Mouse (Mus musculus) left cerebral cortex, postnatal 25 days (tissue): ENCODE data around the gene Corin. TPM values are rescaled to one million over a fixed set of nuclear protein-coding genes. Genes with fewer than 3 reads are reported as not detected.

Experiments used
- DNase-seq, 2 experiments: peaks; one replicate each; pipeline ENCODE4 v3.0.0; 2022; ENCODE audit warnings: low spot score in 2 of 2, mixed read lengths in 1 of 2
- intact Hi-C: fragments of 180-260 bp; cut with DNase I; formaldehyde crosslinking; loops from one replicate; pipeline ENCODE4 v1.15.1; 2025
- total RNA-seq, 2 experiments: library from RNA; stranded (reverse); gene quantifications; 2 replicates each; pipeline ENCODE4 v1.2.3; 2021

Gene Corin
- under 1 TPM; 0.18 to 0.25 TPM for total RNA-seq

DNA sequence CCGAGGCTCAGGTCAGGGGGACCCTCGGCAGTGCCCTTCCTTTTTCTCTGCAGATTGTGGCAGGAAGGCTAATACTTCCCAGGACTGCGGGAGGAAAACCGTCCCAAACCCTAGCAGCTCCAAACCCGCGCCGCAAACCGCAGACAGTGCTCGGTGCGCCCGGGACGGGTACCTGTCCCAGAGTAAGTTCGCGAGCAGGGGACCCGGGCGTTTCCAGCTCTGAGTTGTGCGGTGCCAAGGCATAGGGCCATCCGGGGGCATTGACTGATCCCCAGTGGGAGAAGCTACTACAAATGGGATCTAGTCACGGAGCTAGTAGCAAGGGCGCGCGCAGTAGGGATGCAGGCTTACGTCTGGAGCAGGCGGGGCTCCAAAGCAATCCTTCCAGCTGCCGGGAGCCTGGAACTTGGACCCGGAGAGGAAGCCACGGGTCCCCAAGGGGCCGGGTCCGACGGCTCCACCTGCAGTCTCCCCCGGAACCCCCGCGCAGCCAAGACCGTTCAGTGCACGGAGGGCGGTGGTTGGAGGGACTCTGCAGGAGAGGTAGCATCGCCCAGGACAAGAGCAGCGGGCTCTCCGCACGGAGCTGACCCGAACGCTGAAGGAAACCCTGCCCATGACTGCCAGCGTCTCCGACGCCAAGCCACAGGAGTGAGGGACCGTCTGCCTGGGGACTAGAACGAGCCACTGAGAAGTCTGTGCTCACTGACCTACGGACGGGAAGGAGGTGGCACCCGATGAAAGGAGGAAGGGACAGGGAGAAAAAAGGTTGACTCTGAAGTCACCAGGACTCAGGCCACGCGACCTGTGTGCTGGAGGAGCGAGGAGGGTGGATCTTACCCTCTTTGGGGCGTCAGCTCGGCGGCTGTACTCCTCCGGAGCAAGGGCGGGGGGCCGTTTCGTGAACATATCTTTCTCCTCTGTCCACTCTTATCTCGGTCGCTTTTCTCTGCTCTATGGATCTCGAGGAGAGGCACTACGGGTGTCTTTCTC lies at the start of gene Corin:
Corin (minus strand) TSS at position 943 of the 993 bp plus-strand sequence.
- no peak for DNase-seq
- intact Hi-C loops = loop anchor here (2.0 kb wide), 1 partner anchor 153 kb away; no protein-coding TSS in a partner anchor

GRCm38 (mm10) chr5:72551209-72551608 lies 46.9 kb upstream of the Corin start:
- intact Hi-C loops = no loop called here
- DNase-seq = no peak

GRCm38 (mm10) chr5:72528896-72529295 lies 24.6 kb upstream of the Corin start:
- DNase-seq = no peak
- intact Hi-C loops = no loop called here

GRCm38 (mm10) chr5:72513808-72514207 lies 9.5 kb upstream of the Corin start:
- intact Hi-C loops = no loop called here
- DNase-seq = no peak

GRCm38 (mm10) chr5:72505740-72506139 lies 1.5 kb upstream of the Corin start:
- peak; percentile 23 to 72 for DNase-seq
- intact Hi-C loops = loop anchor here (2.0 kb wide), 1 partner anchor 155 kb away; no protein-coding TSS in a partner anchor

DNA sequence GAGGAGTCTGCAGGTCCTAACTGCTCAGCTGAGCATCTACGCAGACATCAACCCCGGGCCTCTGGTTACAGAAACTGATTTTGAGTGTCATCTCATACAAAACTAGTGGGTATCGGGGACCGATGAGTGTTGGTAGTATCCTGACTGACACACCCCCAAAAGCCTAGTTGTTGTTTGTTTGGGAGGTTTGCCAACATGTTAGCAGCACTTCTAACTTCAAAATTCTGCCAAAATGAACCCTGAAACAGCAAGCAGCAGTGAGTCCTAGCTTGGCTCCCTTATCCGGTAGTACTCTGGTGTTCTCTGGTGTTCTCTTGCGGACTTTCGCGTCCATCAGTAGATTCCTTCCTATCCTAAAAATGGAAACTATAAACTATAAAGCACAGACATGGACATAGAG lies 1.5 kb downstream of the Corin start:
- intact Hi-C loops = no loop called here
- DNase-seq = no peak

DNA sequence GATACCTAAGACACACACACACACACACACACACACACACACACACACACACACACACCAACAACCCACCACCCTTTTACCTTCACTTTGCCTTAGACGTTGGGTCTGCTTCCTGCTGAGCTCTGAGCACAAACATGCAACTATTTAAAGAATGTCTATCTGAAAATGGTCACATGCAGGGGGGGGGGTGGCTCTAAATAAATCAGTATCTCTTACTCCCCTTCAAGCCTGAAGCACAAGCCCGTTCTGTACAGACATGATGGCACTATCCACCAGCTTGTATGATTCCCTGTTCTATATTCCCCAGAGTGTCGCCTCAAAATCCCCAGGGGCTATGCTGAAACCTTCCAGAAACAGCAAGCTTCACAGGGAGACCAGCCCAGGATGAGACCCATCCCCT lies 2.5 kb downstream of the Corin start:
- DNase-seq = no peak
- intact Hi-C loops = no loop called here

DNA sequence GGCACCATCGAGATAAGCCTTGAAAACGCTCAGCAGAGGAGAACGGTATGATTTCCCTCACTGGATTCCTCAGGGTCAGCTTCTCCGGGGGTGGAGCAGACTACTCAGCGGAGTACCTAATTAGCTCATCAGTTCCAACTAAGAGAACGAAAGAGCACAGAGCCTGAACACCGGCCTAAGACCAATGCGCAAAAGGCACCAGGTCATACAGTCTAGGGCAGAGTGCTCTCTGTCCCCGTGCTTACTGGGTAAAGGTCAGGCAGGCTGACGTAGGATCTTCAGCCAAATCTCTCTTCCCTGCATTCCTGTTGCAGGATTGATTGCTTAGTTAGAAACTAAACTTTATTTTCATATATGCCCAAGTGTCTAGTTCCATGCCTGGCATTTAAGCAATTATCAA lies 6.0 kb downstream of the Corin start:
- intact Hi-C loops = no loop called here
- no peak for DNase-seq

DNA sequence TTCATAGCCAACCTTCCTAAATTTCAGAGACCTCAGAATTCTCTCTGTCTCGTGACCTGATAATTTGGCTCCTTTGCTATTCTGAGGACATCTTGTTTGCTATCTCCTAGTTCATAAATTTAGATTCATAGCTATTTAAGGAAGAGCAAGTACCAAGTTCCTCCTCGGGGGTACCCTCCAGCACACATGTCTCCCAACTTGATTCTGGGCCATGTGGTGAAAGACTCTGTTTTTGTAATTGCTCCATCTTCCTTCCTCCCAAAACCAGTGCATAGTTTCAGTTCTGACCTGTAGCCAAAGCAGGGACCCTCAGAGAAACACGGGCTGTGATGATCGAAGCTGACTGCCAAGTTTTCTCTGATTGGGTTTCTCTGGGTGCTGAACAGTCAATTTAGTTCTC lies 7.5 kb downstream of the Corin start:
- intact Hi-C loops = no loop called here
- no peak for DNase-seq

DNA sequence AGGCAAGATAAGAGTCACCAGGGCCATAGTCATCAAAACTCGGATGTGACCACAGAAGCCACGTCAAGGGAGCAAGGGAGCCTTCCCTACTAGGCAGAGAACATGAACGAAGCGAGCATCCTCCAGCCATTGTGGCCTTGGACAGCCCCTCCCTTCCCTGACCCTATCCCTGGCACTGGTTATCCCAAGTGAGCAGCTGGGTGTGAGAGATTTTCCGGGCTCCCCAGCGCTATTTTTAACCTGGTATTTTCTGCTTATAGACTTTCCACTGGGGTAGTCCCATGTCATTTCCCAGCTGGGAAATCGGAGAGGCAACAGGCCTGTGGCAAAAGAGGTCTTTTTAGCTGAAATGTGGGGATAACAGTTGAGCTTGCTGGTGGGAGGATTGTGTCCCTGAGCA lies 10.4 kb downstream of the Corin start:
- DNase-seq = no peak
- intact Hi-C loops = no loop called here

GRCm38 (mm10) chr5:72491232-72491631 lies 13.0 kb downstream of the Corin start:
- intact Hi-C loops = no loop called here
- DNase-seq = no peak

DNA sequence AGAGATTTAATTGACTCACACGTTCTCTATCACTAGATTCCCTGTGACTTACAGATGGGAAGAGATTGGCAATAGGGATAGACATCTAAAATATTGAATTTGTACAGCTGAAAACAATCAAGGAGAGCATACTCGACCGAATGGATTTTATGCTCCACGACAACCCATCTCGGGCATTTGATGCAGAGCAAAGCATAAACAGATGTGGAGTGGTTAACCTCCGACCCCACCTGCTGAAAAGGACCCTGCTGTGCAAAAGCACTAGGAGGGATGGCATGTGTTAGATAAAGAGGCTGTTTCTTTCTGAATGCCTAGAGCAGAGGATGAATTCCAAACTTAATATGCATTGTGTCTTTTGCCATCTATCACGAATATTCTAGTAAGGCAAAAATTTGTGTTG lies 23.8 kb downstream of the Corin start:
- no peak for DNase-seq
- intact Hi-C loops = no loop called here

DNA sequence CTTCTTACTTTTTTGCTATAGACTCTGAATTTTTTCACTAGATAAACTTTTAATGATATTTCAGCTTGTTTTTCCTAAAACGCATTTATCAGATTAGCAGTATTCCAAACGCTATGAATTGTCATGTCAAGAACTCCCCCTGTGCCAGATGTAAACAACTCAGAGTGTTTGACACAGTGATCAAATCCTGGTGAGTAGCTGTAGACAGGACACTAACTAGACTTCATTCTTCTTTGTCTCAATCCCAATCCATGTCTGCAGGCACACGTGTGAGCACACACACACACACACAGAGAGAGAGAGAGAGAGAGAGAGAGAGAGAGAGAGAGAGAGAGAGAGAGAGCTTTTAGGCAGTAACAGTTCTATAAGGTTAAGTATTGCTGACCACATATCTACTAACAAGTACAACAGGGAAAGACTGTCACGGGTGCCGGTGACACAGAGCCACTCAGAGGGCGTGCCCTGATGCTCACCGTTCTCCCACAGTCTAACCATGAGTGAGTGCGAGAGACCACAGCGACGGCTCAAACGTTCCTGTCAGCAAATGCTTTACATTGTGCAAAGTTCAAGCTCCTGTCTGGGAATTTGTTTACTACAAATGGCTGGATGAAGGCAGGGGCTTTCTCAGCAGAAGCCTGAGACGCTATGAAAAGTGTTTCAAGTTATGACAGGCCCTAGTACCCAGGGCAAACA lies 31.8 kb downstream of the Corin start:
- intact Hi-C loops = no loop called here
- no peak for DNase-seq

GRCm38 (mm10) chr5:72471746-72472145 lies 32.5 kb downstream of the Corin start:
- intact Hi-C loops = no loop called here
- peak; percentile 21 to 64 for DNase-seq

GRCm38 (mm10) chr5:72464932-72465331 lies 39.3 kb downstream of the Corin start:
- no peak for DNase-seq
- intact Hi-C loops = no loop called here

DNA sequence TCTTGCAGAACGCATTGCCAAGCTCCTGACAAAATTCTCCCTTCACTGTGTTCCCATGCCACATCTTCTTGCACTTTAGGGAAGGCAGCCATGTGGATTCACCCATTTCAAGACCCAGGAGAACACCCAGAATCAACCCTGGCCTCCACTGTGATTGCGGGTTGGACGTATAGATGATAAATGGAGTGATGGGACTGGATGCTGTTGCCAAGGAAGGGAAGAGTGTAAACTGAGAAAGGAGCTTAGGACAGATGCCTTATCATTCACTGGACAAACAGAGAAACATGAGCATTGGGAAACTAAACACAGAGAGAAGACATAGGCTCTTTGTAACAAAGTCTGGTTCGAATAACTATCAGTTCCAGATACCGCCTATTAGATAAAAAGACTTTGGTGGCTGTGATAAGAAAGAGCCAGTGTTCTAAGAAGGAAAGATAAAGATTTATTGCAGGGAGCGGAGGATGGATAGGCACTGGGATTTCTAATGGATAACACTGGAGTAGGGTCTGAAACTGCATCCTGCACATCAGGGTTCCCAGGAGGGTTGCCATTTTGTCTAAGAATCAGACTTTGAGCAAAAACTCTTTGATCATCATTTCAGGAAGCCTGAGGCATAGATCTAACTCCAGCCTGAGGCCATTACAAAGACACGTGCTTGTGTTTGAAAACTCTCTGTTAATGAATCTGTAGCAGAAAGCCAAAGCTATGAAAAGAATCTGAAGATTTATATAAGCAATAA lies 44.7 kb downstream of the Corin start:
- intact Hi-C loops = no loop called here
- no peak for DNase-seq

DNA sequence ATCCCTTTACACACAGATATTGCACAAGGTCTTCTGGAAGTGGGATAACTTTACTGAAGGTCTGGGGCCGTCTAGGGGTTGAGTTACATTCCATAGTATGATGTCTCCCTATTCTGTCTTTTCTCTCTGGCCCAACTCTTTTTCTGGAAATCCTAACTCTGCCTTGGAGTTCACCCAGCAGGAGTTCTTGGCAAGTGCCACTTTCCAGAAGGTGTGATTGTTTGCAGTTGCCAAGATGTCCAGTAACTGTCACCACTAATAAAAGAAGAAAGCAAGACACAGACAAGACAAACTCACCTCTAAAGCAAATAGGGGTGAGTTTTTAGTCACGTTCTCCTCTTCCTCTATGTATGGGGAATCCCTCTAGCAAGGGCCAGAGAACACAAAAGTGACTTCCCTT lies 50.6 kb downstream of the Corin start:
- intact Hi-C loops = no loop called here
- peak in 1 of 2 experiments; percentile 15 for DNase-seq

DNA sequence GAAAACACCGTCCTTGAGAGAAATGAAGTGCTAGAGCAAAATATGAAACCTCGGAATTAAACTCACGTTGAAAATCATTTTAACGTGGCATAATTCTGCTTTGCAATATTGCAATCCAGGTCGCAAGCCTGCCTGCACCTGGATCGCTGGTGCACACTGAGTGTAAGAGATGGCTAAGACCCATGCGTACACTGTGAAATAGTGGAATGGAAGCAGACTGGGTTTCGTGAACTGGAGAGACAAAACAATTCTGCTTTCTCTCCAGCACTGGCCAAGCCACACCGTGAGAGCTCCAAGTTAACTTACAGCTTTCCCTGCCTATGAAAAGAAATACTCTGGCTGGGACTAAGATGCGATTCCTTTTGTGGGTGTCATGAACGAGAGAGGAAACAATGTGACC lies 51.1 kb downstream of the Corin start:
- intact Hi-C loops = no loop called here
- DNase-seq = no peak

DNA sequence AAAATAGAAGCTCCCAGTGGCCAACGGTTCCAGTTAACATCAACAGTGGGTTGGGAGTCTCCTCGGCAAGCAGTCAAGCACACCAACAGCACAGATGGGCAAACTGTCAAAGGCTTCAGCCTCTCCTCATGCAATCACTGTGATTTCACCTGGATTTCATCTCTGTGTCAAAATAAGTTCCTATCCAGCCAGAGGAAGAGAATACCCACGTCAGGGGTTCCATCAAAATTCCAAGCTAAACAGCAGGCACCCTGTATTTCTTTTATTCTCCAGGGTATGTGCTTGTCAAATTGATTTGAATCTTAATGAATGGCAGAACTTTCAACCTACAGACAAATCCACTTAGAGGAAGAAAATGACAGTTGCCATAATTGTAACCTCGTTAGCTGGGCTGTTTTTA lies 51.5 kb downstream of the Corin start:
- DNase-seq = no peak
- intact Hi-C loops = no loop called here

DNA sequence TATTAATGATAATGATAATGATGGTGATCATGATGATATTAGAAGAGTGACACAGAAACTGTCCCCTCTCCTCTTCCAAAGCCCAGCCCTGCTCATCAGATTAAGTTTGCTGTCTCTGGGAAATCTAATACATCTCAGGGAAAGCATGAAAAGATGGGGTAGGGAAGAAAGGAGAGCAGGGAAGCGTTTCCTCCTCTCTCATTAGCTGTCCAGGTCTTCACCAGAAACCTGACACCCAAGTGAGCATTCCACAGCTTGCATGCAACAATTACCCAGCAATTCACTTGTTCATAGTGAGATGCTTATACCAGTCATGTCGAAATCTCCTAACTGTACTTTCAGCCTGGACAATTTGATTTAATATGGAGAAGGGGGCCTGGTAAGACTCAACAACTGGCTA lies 55.4 kb downstream of the Corin start:
- no peak for DNase-seq
- intact Hi-C loops = no loop called here
